Mouse (Mus musculus): ENCODE measurements at regions not wholly inside any gene's neighbourhood (a gene's known extent, or its start where the extent isn't known, plus 50 kb on each side); places are given as distances from the start of the nearest gene placed in this dataset.
"Not testable (repeated sequence)": the region's sequence is repeated elsewhere in the genome, so short reads cannot be mapped to it uniquely, and the experiment has no call there.

DNA sequence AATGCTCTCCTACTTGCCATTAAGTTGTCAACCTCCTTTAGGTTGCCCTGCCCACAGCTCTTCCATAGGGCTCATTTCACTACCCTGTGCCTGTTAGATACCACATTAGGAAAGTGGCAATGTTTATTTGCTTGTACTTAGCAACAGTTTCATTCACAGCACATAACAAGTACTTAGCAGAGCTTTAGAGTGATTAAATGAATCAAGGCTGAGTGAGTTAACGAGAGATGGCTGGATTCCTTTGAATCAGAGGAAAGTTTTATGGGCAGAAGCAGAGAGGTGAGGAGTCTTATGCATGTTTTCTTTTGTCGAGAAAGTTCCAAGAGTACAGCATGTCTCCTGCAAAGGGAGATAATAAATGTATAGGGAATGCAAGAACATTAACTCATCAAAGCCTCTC is 60.5 kb downstream of the Ptgs2 start:
- in situ Hi-C loops (cut with MboI; ENCODE audit: low sequenced_read_pairs): no loop called here

DNA sequence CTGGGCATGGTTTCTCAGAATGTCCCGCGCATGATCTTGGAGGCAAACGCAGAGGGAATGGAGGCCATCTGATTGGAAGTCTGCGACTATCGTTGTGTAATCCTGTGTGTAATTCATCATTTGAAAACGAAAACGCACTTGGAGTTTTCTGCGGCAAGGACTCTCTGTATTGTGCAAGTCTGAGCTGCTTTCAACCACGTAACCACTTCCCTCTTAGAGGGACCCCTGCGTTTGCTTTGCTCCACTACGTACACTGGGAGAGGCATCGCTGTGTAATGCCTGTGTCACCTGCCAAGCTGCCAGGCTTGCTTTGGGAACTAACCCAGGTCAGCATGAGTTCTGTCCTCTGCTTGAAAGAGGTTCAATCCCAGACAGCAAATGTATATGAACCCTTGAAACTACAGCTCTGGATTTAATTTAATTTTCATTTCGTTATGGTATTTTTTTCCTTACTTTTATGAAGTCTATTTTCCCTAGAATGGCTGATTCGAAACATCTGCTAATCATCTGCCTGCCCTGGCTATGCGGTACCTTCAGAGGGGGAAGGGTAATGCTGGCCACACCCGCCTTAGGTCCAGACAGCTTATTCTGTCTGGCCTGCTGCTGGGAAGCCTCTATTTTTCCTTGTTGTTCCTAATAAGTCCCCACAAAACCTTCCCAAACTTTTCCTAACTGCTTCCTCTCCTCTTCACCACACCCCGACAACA is 65.2 kb downstream of the Ptgs2 start:
- in situ Hi-C loops (cut with MboI; ENCODE audit: low sequenced_read_pairs): no loop called here

DNA sequence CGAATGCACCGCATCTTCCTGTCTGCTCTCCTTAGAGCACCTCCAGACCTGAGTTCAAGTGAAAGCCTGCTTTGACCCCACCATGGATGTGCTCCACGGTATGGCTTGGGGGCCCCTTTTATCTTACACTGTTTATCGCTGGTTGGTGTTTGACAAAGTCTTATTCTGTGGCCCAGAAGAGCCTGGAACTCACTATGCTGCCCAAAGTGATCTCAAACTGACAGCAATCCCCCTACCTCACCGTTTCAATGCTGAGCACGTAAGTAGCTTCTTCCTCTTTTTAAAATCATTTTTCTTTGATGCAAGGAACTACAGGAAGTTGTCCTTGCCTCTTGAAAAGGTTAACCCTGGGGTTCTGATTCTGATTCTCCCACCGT is 65.8 kb downstream of the Ptgs2 start:
- in situ Hi-C loops (cut with MboI; ENCODE audit: low sequenced_read_pairs): no loop called here

DNA sequence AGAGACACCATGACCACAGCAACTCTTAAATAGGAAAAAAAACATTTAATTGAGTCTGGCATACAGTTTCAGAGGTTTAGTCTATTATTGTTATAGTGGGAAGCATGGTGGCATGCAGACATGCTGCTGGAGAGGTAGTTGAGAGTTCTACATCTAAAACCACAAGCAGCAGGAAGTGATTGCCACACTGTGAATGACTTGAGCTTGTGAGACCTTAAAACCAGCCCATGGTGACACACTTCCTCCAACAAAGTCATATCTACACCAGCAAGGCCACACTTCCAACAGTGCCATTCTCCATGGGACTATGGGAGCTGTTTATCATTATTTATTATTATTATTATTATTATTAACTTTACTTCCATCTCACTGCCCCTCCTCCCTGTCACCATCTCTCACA is 67.3 kb downstream of the Ptgs2 start:
- in situ Hi-C loops (cut with MboI; ENCODE audit: low sequenced_read_pairs): no loop called here

DNA sequence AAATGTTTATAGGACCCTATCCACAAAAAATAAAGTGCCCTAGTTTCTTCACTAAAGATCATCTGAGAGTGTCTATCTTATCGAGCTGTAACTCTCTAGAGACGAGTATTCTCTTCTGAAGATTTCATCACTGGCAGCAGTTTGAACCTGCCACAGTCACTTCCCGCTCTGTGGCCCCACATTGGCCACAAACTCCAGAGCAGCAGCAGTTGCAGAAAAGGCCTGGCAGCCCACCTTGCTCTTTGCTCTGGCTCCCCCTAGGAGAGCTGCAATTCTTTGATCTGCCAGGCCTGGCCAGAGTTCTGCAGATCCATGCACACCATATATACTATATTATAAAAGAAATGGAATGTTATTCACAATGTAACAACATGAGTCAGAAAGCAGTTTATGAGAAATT is 74.4 kb downstream of the Ptgs2 start:
- in situ Hi-C loops (cut with MboI; ENCODE audit: low sequenced_read_pairs): no loop called here

DNA sequence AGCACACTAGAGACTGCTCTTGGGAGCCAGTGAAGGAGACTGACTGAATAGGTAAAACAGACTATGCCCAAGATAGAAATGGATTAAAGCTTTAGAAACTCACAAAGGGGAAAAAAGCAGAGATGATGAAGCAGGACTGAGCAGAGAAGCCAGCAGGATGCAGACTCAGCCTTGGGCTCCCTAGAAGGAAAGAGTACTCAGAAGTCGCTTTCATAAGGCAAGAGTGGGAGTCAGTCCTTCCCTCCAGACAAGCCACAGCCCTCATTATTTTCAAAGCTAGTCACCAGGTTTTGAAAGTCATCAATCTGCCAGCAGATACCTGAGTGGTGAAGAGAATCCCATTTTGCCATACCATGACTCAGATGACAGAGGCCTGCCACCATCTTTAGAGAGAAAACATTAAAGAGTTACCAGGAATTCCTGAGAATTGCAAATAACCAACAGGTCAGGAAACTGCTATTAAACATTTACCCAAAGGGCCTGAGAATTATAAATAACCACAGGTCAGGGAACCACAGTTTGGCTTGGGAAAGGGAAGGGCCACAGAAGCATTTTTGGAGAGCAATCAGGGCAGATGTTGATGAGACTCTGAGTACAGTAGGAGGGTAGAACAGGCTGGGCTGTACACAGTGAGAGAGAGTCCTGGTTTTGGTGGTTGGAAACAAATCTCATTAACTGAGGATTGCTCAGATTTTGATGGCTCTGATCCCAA is 77.4 kb downstream of the Ptgs2 start:
- in situ Hi-C loops (cut with MboI; ENCODE audit: low sequenced_read_pairs): no loop called here

DNA sequence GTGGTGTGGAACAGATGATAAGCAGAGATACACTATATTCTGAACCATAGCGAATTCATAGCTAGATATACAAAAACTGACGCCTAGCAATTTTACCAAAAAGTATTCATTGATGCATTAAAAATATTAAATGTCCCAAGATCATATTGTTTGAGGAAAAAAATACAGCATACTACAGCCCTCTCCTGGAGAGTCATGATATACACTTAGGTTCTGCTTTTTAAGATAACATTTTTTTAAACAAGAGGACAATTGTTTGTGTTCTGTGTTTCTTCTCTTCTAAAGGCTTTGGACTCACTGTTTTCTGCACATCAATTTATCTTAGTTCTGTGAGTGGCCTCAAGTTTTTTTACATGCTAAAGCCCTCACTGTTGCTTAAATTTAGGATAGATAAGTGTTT is 102.2 kb downstream of the Ptgs2 start:
- in situ Hi-C loops (cut with MboI; ENCODE audit: low sequenced_read_pairs): no loop called here

DNA sequence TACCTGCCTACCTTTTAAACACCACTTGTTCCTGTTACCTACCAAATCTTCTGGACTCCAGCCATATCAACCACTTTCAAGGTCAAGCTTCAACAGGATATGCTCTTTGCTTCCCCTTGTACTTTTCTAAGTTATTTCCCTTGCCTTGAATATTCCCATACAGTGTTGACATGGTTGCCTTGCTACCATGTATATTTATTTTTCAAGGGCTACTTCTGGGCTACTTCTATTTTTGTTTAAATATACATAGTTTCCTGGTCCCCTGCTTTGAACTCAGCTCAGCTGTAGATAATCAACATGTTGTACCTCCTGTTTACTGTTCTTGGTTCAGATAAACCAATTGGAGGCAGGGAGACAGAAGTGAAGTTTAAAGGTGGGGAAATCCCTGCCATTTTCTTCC is 106.8 kb upstream of the Pdc start:
- in situ Hi-C loops (cut with MboI; ENCODE audit: low sequenced_read_pairs): no loop called here

DNA sequence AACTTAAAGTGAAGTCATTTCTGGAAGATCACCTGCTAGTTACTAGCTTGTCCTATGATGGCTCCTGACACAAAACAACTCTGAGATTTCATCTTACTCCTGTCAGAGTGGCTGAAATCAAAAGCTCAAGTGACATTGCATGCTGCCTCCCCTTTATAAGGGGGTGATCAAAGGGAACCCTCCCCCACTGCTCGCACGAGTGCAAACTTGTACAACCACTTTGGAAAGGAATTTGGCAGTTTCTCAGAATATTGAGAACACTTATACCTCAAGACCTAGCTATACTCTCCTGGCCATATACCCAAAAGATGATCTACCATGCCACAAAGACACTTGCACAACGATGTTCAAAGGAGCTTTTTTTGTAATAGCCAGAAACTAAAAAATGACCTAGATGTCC is 102.5 kb upstream of the Pdc start:
- in situ Hi-C loops (cut with MboI; ENCODE audit: low sequenced_read_pairs): no loop called here

DNA sequence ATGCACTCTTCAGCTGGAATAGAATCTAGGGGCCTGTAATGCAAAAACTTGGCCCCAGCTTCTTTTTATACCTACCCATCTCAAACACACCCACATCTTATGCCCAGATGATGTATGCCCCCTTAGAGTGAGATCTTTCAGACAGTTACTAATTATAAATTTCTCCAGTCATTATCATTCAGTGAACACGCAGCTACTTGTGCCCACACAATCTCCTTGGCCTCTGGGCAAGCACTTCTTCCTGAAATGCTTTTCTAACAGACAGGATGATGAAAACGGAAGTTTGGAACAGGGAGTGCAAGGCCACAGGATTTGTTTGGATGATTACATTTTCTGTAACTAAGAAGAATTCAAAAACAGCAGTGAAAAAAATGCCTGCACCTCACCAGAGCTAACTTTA is 100.4 kb upstream of the Pdc start:
- in situ Hi-C loops (cut with MboI; ENCODE audit: low sequenced_read_pairs): no loop called here

DNA sequence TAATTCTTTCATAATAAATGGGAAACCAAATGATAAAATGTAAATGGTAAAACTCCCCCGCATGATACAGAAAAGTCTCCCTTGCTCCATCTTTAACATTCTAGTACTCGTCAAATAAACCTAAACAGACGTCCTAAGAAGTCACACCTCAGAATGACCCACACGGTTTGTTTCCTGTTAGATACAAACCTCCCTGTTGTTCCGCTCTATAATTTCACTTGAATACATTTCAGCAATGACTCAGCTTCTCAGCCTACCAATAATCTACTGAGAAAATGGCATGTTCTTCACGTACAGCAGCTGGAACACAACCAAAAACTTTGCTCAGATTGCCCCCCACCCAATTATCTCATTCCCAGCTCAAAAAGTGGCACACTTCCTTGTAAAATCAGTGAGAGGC is 93.7 kb upstream of the Pdc start:
- in situ Hi-C loops (cut with MboI; ENCODE audit: low sequenced_read_pairs): no loop called here

DNA sequence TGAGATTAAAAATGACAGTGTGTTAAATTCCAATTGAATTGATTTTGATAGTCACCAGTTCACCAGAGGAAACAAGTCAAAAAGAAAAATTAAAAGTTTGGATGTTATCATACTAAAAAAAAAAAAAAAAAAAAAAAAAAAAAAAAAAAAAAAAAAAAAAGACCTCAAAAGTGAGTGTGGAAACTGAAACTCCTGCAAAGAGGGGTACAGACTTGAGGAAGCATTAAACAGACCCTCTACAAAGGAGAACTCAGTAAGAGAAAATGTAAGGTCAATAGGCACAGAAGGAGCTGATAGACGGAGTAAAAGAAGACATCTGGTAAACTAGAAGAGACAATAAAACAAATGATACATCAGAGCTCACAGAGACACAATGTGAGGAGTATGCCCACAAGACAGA is 79.7 kb upstream of the Pdc start:
- in situ Hi-C loops (cut with MboI; ENCODE audit: low sequenced_read_pairs): not testable (repeated sequence)

DNA sequence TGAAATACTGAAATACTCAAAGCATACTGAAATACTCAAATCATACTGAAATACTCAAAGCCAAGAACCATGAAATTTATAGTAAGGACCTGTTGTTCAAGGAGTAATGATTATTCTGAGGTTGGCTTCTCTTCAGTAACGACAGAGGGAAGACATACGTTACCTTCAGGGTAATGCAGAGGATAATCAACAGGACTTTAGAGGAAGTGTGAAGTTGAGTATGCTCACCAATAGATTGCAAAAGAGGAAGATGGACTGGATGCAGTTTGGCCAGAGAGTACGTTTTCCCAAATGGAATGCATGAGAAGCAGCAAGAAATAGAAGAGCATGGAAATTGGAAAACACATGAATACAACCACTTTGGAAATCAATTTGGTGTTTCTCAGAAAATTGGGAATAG is 79.1 kb upstream of the Pdc start:
- in situ Hi-C loops (cut with MboI; ENCODE audit: low sequenced_read_pairs): no loop called here

DNA sequence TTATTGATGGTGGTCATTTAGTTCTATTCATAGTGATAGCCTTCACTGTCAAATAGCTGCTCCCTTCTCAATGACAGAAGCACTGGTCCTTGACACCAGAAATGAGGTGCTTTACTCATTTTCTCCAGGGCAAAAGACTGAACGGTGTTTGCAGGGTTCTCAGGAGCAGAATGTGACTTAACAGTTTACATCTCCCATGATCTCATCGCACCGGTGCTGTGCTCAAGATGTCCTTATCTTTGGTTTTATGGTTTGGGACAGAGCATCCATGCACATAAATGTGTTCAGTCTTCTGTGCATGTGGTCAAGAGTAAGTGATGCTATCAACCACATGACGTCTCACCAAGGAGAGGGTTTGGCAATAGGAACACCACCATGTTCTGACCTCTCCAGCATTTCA is 78.1 kb upstream of the Pdc start:
- in situ Hi-C loops (cut with MboI; ENCODE audit: low sequenced_read_pairs): no loop called here

DNA sequence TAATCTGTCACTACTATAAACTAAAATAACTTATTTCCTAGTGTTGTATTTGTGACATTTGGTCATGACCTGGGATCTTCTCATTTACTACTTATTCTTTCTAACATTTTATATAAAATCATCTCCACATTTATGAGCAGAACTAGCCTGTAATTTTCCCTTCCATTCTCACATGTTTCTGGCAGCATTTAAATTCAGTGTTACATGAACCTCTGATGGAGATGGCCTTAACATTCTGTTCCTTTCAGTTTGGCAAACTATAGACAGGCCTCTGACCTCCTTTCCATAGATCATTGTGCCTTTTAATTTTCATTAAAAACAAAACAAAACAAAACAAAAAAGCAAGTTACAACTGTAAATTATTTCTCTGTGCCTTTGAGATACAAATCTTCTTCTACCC is 77.1 kb upstream of the Pdc start:
- in situ Hi-C loops (cut with MboI; ENCODE audit: low sequenced_read_pairs): no loop called here

DNA sequence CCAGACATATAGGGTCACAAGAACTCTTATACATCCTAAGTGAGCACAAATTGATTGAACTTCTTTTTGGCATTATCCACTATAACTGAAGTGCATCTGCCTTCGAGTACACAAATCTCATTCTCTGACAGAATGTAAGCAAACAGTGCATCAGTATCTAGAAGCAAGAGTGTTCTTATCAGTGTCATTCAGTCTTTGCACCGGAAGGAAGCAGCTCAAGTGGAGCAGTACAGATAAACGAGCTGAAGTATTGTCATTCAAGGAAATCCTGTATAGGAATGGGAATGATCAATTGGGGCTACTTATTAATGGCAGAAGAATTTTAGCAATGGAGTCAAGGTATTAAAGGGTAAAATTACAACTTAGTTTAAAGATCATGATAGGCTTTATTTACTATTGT is 74.3 kb upstream of the Pdc start:
- in situ Hi-C loops (cut with MboI; ENCODE audit: low sequenced_read_pairs): no loop called here

DNA sequence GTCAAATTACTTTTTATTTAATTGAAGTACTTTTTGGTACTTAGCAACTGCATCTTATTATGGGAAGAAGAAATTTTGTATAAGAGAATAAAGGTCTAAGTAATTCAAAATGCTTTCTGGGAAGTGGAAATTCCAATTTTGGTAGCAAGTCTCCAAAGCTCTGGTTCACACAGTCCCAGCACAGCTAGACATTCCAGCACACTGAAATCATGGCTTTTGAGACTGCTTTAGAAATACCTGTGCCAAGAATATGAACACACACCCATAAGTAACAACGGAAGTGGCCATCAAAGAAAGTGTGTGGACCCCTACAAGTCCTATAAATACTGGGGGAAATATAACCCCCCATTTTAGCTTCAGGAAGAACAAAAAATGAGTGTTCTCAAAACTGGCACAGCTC is 67.8 kb upstream of the Pdc start:
- in situ Hi-C loops (cut with MboI; ENCODE audit: low sequenced_read_pairs): loop anchor here (25.0 kb wide), 1 partner anchor 414 kb away; no protein-coding TSS in a partner anchor

DNA sequence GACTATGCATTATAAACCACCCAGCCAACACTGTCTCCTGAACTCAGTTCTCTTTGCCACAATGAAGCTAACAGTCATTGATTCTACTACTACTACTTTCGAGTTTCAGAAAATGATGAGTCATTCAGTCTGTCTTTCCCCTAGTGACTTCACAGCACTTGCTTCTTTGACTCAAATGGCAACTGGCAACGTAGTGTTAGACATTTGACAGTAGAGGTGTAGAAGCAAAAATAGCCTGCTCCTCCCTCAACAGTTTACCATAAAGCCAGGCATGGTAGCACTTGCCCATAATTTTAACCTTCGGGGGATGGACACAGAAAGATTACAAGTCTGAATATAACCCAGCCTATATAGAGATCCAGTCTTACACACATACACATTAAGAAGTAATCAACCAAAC is 67.3 kb upstream of the Pdc start:
- in situ Hi-C loops (cut with MboI; ENCODE audit: low sequenced_read_pairs): loop anchor here (25.0 kb wide), 1 partner anchor 415 kb away; no protein-coding TSS in a partner anchor

DNA sequence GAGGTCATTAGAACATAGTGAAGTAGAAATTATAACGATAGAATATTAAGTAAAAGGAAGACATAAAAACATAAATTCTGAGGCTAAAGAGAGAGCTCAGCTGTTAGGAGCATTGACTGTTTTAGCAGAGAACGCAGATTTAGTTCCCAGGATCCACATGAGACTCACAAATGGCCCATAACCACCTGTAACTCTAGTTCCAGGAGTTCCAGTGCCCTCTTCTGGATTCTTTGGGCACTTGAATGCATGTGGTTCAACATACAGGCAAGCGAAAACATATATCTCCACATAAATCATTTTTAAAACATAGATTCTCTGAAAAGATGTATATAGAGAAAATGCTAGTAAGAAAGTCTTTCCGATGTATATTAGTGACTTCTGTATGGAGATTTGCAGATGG is 61.6 kb upstream of the Pdc start:
- in situ Hi-C loops (cut with MboI; ENCODE audit: low sequenced_read_pairs): loop anchor here (25.0 kb wide), 1 partner anchor 420 kb away; no protein-coding TSS in a partner anchor

DNA sequence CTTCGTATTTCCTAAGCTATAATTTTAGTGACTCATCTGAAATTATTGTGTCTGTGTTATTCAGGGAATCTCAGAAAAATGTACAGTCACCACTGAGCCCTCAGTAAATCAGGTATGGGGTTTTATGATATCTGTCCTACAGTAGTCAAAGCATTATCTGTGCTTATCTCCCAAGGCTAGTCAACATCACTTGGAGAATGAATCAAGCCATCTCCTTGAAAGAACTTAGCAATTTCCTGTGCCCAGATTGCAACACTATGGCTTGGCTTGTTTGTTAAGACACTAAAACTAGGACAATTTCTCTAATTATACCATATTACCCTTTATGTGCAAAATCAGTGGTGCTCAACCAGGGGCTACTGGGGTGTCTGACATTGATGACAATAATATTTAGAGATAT is 58.9 kb upstream of the Pdc start:
- in situ Hi-C loops (cut with MboI; ENCODE audit: low sequenced_read_pairs): loop anchor here (25.0 kb wide), 1 partner anchor 423 kb away; no protein-coding TSS in a partner anchor

DNA sequence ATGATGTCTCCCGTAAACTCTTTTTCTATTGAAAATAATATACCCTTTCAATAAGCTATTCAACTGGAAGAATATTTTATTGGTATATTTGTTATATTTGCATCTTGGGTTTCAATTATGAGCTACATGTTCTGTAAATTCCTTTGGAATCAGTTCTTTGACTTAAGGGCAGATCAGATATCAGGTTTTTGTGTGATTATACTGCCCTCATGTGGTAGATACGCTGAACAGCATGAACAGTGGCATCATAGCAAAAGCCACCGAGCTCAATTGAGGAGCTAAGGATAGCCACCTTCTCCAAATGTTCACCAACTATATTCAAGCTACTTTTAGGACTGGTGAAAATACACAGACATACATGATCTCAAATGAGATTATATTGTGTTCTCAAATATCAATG is 52.7 kb upstream of the Pdc start:
- in situ Hi-C loops (cut with MboI; ENCODE audit: low sequenced_read_pairs): loop anchor here (25.0 kb wide), 1 partner anchor 429 kb away; no protein-coding TSS in a partner anchor

DNA sequence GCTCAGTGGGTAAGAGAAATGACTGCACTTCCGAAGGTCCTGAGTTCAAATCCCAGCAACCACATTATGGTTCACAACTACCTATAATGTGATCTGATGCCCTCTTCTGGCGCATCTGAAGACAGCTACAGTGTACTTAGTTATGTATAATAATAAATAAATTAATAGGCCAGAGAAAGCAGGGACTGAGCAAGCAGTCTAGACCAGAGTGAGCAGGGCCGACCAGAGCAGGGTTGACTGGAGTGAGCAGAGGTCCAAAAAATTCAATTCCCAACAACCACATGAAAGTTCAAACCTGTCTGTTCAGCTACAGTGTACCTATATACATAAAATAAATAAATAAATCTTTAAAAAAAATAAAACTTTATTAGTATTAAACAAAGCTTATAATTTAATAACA is 52.2 kb upstream of the Pdc start:
- in situ Hi-C loops (cut with MboI; ENCODE audit: low sequenced_read_pairs): loop anchor here (25.0 kb wide), 1 partner anchor 430 kb away; no protein-coding TSS in a partner anchor
